In the genomic region with DNA sequence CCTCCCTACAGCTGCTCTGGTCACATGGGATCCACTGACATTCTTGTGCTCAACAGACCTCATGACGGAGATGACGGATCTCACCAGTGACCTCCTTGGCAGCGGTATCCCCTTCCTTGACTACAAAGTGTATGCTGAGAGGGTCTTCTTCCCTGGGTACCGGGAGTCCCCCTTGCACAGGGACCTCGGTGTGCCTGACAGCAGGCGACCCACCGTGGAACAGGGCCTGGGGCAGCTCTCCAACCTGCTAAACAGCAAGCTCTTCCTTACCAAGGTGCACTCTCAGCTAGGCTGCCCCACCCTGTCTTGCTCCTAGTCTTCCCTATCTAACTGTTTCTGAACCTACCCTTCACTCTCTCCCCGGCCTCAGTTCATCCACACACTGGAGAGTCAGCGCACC, we compare ENCODE assay signal across 23 mouse cellular contexts. TPM values are rescaled to one million over a fixed set of nuclear protein-coding genes. Genes with fewer than 3 reads are reported as not detected.
"Had no signal": no experiment of that assay in that cellular context is flagged by ENCODE, and none has a peak within 500 bp of the region (broad histone marks: within the 10 kb centered on the region; RNA-seq: fewer than 3 reads in every experiment).

No protein-coding gene starts in this region.

- H3K4me3 ChIP-seq: kidney, embryonic 15.5 days; limb, embryonic 12.5 days; liver, embryonic 13.5 days; lung, embryonic 15.5 days; megakaryocyte, embryonic 14.5 days; midbrain, embryonic 15.5 days; neural tube, embryonic 13.5 days; stomach, embryonic 15.5 days had no signal

- H3K9me3 ChIP-seq: kidney, embryonic 15.5 days; limb, embryonic 12.5 days; liver, embryonic 13.5 days; lung, embryonic 15.5 days; megakaryocyte, embryonic 14.5 days; midbrain, embryonic 15.5 days; neural tube, embryonic 13.5 days; stomach, embryonic 15.5 days had no signal

- H3K4me1 ChIP-seq: liver, embryonic 13.5 days; lung, embryonic 15.5 days; midbrain, embryonic 15.5 days; stomach, embryonic 15.5 days had no signal

- H3K27ac ChIP-seq: kidney, embryonic 15.5 days; limb, embryonic 12.5 days; liver, embryonic 13.5 days; lung, embryonic 15.5 days; macrophage; midbrain, embryonic 15.5 days; neural tube, embryonic 13.5 days; stomach, embryonic 15.5 days had no signal

- DNase-seq: kidney, adult 2 months; layer of hippocampus, adult 9-11 months; layer of hippocampus, postnatal 36 days; liver; liver, embryonic 13.5 days; liver, postnatal 0 days; lung, postnatal 14 days; right cerebral cortex, postnatal 14 days had no signal

- H3K27me3 ChIP-seq: kidney, embryonic 15.5 days; limb, embryonic 12.5 days; liver, embryonic 13.5 days; lung, embryonic 15.5 days; midbrain, embryonic 15.5 days; neural tube, embryonic 13.5 days; stomach, embryonic 15.5 days had no signal

RNA-seq across cellular contexts. Expression of gene Plxnb1, which starts 16.4 kb away (rescaled TPM):
- polyA plus RNA-seq: macrophage had no signal

RNA-seq across cellular contexts. Expression of gene Fbxw21, which starts 50.2 kb away (rescaled TPM):
- total RNA-seq: layer of hippocampus, adult 18-20 months; layer of hippocampus, postnatal 36 days; left cerebral cortex, postnatal 36 days; monocyte, adult 5-6 weeks had no signal
- polyA plus RNA-seq: intestine, embryonic 16.5 days; kidney, adult 2 months; kidney, embryonic 15.5 days; limb, embryonic 12.5 days; liver, embryonic 13.5 days; liver, postnatal 0 days; lung, embryonic 15.5 days; macrophage; midbrain, embryonic 11.5 days; midbrain, embryonic 15.5 days; neural tube, embryonic 13.5 days; spleen, adult 2 months; stomach, embryonic 15.5 days; testis, adult 2 months had no signal
